Mouse (Mus musculus) CH12.LX (cell line): ENCODE results near the gene Mgrn1.

Source experiments
- CTCF ChIP-seq, 2 experiments: IDR thresholded peaks in 1 of 2; conservative IDR thresholded peaks in 1 of 2; 2 replicates each; pipeline ENCODE4 v1.5.1; 2011 to 2012; ENCODE audit warnings: low read depth in 2 of 2, low read length in 2 of 2, improper control_type of control experiment in 1 of 2, inconsistent platforms in 1 of 2, mild to moderate bottlenecking in 1 of 2, moderate library complexity in 1 of 2
- HCFC1 ChIP-seq: IDR thresholded peaks from 2 replicates; pipeline ENCODE4 v1.6.1; 2012; ENCODE audit warnings: low read depth, mild to moderate bottlenecking, inconsistent platforms, low read length, improper control_type of control experiment
- KAT2A ChIP-seq: IDR thresholded peaks from 2 replicates; pipeline ENCODE4 v1.6.1; 2012; ENCODE audit warnings: low read length, improper control_type of control experiment, inconsistent platforms; ENCODE audit not compliant: insufficient replicate concordance
- MAX ChIP-seq: IDR thresholded peaks from 2 replicates; pipeline ENCODE4 v1.6.1; 2011; ENCODE audit warnings: low read length, improper control_type of control experiment
- POLR2A ChIP-seq: IDR thresholded peaks from 2 replicates; pipeline ENCODE4 v1.6.1; 2011; ENCODE audit warnings: low read depth, mild to moderate bottlenecking, improper control_type of control experiment, low read length
- ZMIZ1 ChIP-seq: IDR thresholded peaks from 2 replicates; pipeline ENCODE4 v1.6.1; 2012; ENCODE audit warnings: low read depth, mild to moderate bottlenecking, inconsistent platforms, low read length, improper control_type of control experiment

DNA sequence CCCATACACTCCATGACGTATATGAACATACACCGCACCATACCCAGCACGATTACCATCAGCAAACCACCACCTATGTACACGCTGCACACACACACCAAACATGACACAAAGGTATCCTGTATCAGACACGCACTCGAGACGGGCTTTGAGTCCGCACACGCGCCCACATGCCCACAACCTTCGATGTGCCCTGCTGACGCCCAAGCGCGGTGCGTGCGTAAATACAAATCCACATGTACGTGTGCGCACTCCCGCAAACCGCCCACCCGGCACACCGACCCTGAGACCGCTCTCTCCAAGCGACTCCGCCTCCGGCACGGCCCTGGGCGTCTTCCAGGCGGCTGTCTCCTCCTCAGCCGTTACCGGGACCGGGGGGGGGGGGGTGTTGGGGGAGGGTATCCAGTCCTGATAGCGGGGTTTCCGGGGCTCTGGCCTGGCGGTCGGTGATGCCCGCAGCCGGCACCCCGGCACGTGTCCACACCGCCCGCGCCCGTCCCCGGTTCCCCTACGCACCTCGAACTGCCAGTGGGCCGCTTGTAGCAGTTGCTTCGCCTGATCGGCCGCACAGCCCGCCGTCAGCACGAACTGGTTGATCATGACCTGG is 6.8 kb upstream of the Mgrn1 start:
- TF ChIP-seq KAT2A (no peak), POLR2A (no peak), HCFC1 (no peak), CTCF (conservative IDR thresholded peaks at IDR 0.05 in 1 of 2, IDR thresholded peaks at IDR 0.05 in 1 of 2; ENCODE audit: low read depth in 2 of 2, low read length in 2 of 2) (no peak), MAX (no peak; the same call in 1 of the 2 replicates), ZMIZ1 (no peak)
